Mouse (Mus musculus) left cerebral cortex, postnatal 10 days (tissue): Measurements from ENCODE around the gene Acta1. TPM values are rescaled to one million over a fixed set of nuclear protein-coding genes. Genes with fewer than 3 reads are reported as not detected.

Experiments
- DNase-seq, 2 experiments: peaks; one replicate each; pipeline ENCODE4 v3.0.0; 2021 to 2022; ENCODE audit warnings: low spot score in 2 of 2, mixed read lengths in 1 of 2; ENCODE audit errors: extremely low spot score in 1 of 2
- intact Hi-C: fragments of 180-260 bp; cut with DNase I; formaldehyde crosslinking; loops from one replicate; pipeline ENCODE4 v1.15.1; 2025
- total RNA-seq, 2 experiments: library from RNA; stranded (reverse); gene quantifications; 2 replicates each; pipeline ENCODE4 v1.2.3; 2021

The Acta1 gene
- total RNA-seq, result 1 to 10 TPM; 7.1 to 8.7 TPM

- no peak for DNase-seq
- intact Hi-C loops, result loop anchor here (5.0 kb wide), 1 partner anchor 37 kb away; no protein-coding TSS in a partner anchor
Measured at GRCm38 (mm10) chr8:123894502-123895097, at the start of gene Acta1. TSS of gene Acta1 (minus strand) at chr8:123894751.

GRCm38 (mm10) chr8:123929026-123929425 lies 34.5 kb upstream of the Acta1 start:
- intact Hi-C loops, result loop anchor here (10.0 kb wide), 1 partner anchor 416 kb away; no protein-coding TSS in a partner anchor
- DNase-seq, result no peak

GRCm38 (mm10) chr8:123925671-123926070 lies 31.1 kb upstream of the Acta1 start:
- intact Hi-C loops, result loop anchor here (10.0 kb wide), 1 partner anchor 419 kb away; no protein-coding TSS in a partner anchor
- no peak for DNase-seq

GRCm38 (mm10) chr8:123924719-123925118 lies 30.2 kb upstream of the Acta1 start:
- peak; percentile 86 to 88 for DNase-seq
- intact Hi-C loops, result loop anchor here (5.0 to 10.0 kb wide), 2 partner anchors 137 to 420 kb away; no protein-coding TSS in a partner anchor

- intact Hi-C loops, result no loop called here
Measured at GRCm38 (mm10) chr8:123914635-123915034, 20.1 kb upstream of the Acta1 start.

GRCm38 (mm10) chr8:123912265-123912664 lies 17.7 kb upstream of the Acta1 start:
- intact Hi-C loops, result no loop called here
- DNase-seq, result no peak

More at GRCm38 (mm10) chr8:123914635-123915034, 20.1 kb upstream of the Acta1 start:
- no peak for DNase-seq

GRCm38 (mm10) chr8:123907604-123908003 lies 13.1 kb upstream of the Acta1 start:
- DNase-seq, result no peak
- intact Hi-C loops, result loop anchor here (2.0 to 5.0 kb wide), 2 partner anchors 71 to 115 kb away; no protein-coding TSS in a partner anchor

- no peak for DNase-seq
- intact Hi-C loops, result no loop called here
Measured at GRCm38 (mm10) chr8:123902653-123903052, 8.1 kb upstream of the Acta1 start.

GRCm38 (mm10) chr8:123899366-123899765 lies 4.8 kb upstream of the Acta1 start:
- no peak for DNase-seq
- intact Hi-C loops, result no loop called here

GRCm38 (mm10) chr8:123898576-123898975 lies 4.0 kb upstream of the Acta1 start:
- DNase-seq, result no peak
- intact Hi-C loops, result no loop called here

- intact Hi-C loops, result no loop called here
- no peak for DNase-seq
Measured at GRCm38 (mm10) chr8:123896774-123897173, 2.2 kb upstream of the Acta1 start.

GRCm38 (mm10) chr8:123896366-123896761 lies 1.8 kb upstream of the Acta1 start:
- intact Hi-C loops, result no loop called here
- DNase-seq, result no peak

GRCm38 (mm10) chr8:123895680-123896365 lies 1.3 kb upstream of the Acta1 start:
- DNase-seq, result no peak
- intact Hi-C loops, result no loop called here

GRCm38 (mm10) chr8:123895230-123895629 lies 679 bp upstream of the Acta1 start:
- DNase-seq, result no peak
- intact Hi-C loops, result no loop called here

- no peak for DNase-seq
- intact Hi-C loops, result loop anchor here (5.0 kb wide), 1 partner anchor 36 kb away; no protein-coding TSS in a partner anchor
Measured at GRCm38 (mm10) chr8:123893413-123893812, 1.1 kb downstream of the Acta1 start.

- intact Hi-C loops, result loop anchor here (5.0 kb wide), 1 partner anchor 35 kb away; no protein-coding TSS in a partner anchor
- DNase-seq, result peak in 1 of 2 experiments; percentile 48
Measured at GRCm38 (mm10) chr8:123892586-123893155, 1.9 kb downstream of the Acta1 start.

GRCm38 (mm10) chr8:123891883-123892585 lies 2.5 kb downstream of the Acta1 start:
- DNase-seq, result peak; percentile 77 to 81
- intact Hi-C loops, result loop anchor here (5.0 kb wide), 1 partner anchor 35 kb away; no protein-coding TSS in a partner anchor

GRCm38 (mm10) chr8:123891271-123891670 lies 3.3 kb downstream of the Acta1 start:
- DNase-seq, result peak in 1 of 2 experiments; percentile 45
- intact Hi-C loops, result loop anchor here (5.0 kb wide), 1 partner anchor 34 kb away; no protein-coding TSS in a partner anchor

GRCm38 (mm10) chr8:123889797-123890196 lies 4.8 kb downstream of the Acta1 start:
- DNase-seq, result no peak
- intact Hi-C loops, result loop anchor here (5.0 kb wide), 1 partner anchor 32 kb away; no protein-coding TSS in a partner anchor
